Mouse (Mus musculus): ENCODE data around the gene Rnaseh2c. TPM values are rescaled to one million over a fixed set of nuclear protein-coding genes. Genes with fewer than 3 reads are reported as not detected.

The Rnaseh2c gene
- polyA plus RNA-seq, 1 experiment from 2014 or later: 137 TPM

GRCm38 (mm10) chr19:5638416-5639005 lies 36.8 kb downstream of the Rnaseh2c start:
- peak overlapping the region; percentile 79 for H3K27ac ChIP-seq (replicated peaks)
- H3K4me3 ChIP-seq: peak overlapping the region; percentile 84
- peak overlapping the region; percentile 72 for H3K4me2 ChIP-seq (replicated peaks)
- no peak for ATAC-seq (ENCODE audit: low FRiP score, low read depth)
- peaks cover 16% of the 10 kb centered on the region for H3K4me1 ChIP-seq
- 92% methylated on average over 18 of the region's 18 CpGs for WGBS
- H3K9ac ChIP-seq (replicated peaks): peak overlapping the region; percentile 84; the same call in 1 of the 2 replicates
- no peaks in the 10 kb centered on the region for H3K27me3 ChIP-seq
- no peaks in the 10 kb centered on the region for H3K9me3 ChIP-seq
- peaks cover 47% of the 10 kb centered on the region for H3K36me3 ChIP-seq

- Histone ChIP-seq H3K36me3 (peaks cover 65% of the 10 kb centered on the region), H3K9ac (replicated peaks) (no peak overlapping the region)
- 77% methylated on average over 9 of the region's 9 CpGs for WGBS
Measured at GRCm38 (mm10) chr19:5640339-5640738, 38.7 kb downstream of the Rnaseh2c start.

GRCm38 (mm10) chr19:5641021-5641420 lies 39.3 kb downstream of the Rnaseh2c start:
- no peak for ATAC-seq (ENCODE audit: low FRiP score, low read depth)
- peaks cover 16% of the 10 kb centered on the region for H3K4me1 ChIP-seq
- no peaks in the 10 kb centered on the region for H3K27me3 ChIP-seq
- H3K9me3 ChIP-seq: no peaks in the 10 kb centered on the region
- no peak overlapping the region for H3K4me2 ChIP-seq (replicated peaks)
- H3K36me3 ChIP-seq: peaks cover 72% of the 10 kb centered on the region
- 96% methylated on average over 17 of the region's 17 CpGs for WGBS
- H3K27ac ChIP-seq (replicated peaks): no peak overlapping the region
- H3K9ac ChIP-seq (replicated peaks): no peak overlapping the region
- no peak overlapping the region for H3K4me3 ChIP-seq

More at GRCm38 (mm10) chr19:5640339-5640738, 38.7 kb downstream of the Rnaseh2c start:
- H3K4me2 ChIP-seq (replicated peaks): no peak overlapping the region
- peaks cover 16% of the 10 kb centered on the region for H3K4me1 ChIP-seq
- H3K27me3 ChIP-seq: no peaks in the 10 kb centered on the region
- ATAC-seq (ENCODE audit: low FRiP score, low read depth): no peak
- no peaks in the 10 kb centered on the region for H3K9me3 ChIP-seq
- no peak overlapping the region for H3K4me3 ChIP-seq
- H3K27ac ChIP-seq (replicated peaks): no peak overlapping the region

DNA sequence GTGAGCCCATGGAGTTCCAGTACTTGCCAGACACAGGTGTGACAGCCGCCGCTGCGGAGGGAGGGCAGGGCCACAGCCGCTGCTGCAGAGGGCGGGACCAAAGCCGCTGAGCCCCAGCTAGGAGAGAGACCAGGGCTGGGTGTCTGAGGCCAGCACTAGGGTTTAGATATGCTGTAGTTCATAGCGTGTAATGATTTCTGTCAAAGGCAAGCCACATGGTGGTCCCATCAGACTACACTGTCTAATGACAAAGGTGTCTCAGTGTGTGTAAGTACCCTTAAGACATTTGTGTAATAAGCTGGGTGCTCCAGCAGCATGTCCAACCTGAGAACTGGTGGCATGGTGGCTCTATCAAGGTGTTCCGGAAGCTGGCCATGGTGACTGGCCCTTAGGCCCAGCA lies 40.0 kb downstream of the Rnaseh2c start:
- peaks cover 76% of the 10 kb centered on the region for H3K36me3 ChIP-seq
- H3K9ac ChIP-seq (replicated peaks): no peak overlapping the region
- no peaks in the 10 kb centered on the region for H3K9me3 ChIP-seq
- ATAC-seq (ENCODE audit: low FRiP score, low read depth): no peak
- no peak overlapping the region for H3K4me2 ChIP-seq (replicated peaks)
- no peak overlapping the region for H3K27ac ChIP-seq (replicated peaks)
- peaks cover 13% of the 10 kb centered on the region for H3K4me1 ChIP-seq
- 94% methylated on average over 8 of the region's 8 CpGs for WGBS
- H3K27me3 ChIP-seq: no peaks in the 10 kb centered on the region
- no peak overlapping the region for H3K4me3 ChIP-seq

DNA sequence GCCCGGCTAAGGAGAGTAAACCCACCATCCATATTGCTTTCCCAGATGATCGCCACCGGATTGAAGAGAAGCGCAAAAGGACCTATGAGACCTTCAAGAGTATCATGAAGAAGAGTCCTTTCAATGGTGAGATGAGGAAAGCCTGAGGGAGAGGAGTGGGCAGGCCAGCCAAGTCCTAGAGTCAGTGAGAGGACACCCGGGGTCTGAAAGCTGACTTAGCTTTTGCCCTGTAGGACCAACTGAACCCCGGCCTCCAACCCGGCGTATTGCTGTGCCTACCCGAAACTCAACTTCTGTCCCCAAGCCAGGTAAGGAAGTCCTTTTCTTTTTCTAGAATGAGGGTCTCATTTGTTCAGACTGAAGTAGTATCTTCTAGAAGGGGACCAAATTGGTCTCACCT lies 43.6 kb downstream of the Rnaseh2c start:
- Histone ChIP-seq H3K9ac (replicated peaks) (no peak overlapping the region), H3K4me3 (no peak overlapping the region), H3K4me1 (peaks cover 12% of the 10 kb centered on the region), H3K27ac (replicated peaks) (no peak overlapping the region), H3K4me2 (replicated peaks) (no peak overlapping the region), H3K27me3 (no peaks in the 10 kb centered on the region), H3K9me3 (no peaks in the 10 kb centered on the region), H3K36me3 (peaks cover 74% of the 10 kb centered on the region)
- 98% methylated on average over 9 of the region's 9 CpGs for WGBS
- ATAC-seq (ENCODE audit: low FRiP score, low read depth): no peak

DNA sequence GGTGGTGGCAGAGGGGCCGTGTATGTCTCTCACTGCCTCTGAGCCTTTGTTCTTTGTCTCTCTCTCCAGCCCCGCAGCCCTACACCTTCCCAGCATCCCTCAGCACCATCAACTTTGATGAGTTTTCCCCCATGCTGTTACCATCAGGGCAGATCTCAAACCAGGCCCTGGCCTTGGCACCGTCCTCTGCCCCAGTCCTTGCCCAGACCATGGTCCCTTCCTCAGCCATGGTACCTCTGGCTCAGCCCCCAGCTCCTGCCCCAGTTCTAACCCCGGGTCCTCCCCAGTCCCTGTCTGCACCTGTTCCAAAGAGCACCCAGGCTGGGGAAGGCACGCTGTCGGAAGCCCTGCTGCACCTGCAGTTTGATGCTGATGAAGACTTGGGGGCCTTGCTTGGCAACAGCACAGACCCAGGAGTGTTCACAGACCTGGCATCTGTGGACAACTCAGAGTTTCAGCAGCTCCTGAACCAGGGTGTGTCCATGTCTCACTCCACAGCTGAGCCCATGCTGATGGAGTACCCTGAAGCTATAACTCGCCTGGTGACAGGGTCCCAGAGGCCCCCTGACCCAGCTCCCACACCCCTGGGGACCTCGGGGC lies 45.2 kb downstream of the Rnaseh2c start:
- ATAC-seq (ENCODE audit: low FRiP score, low read depth): no peak
- H3K9ac ChIP-seq (replicated peaks): no peak overlapping the region
- H3K4me2 ChIP-seq (replicated peaks): no peak overlapping the region
- H3K4me1 ChIP-seq: peaks cover 12% of the 10 kb centered on the region
- H3K27me3 ChIP-seq: peaks cover 7% of the 10 kb centered on the region; the same call in 1 of the 2 replicates
- no peaks in the 10 kb centered on the region for H3K9me3 ChIP-seq
- peaks cover 63% of the 10 kb centered on the region for H3K36me3 ChIP-seq
- no peak overlapping the region for H3K4me3 ChIP-seq
- no peak overlapping the region for H3K27ac ChIP-seq (replicated peaks)
- WGBS: 91% methylated on average over 8 of the region's 8 CpGs

- 93% methylated on average over 6 of the region's 6 CpGs for WGBS
- H3K9ac ChIP-seq (replicated peaks): no peak overlapping the region
- no peak for ATAC-seq (ENCODE audit: low FRiP score, low read depth)
- peaks cover 56% of the 10 kb centered on the region for H3K36me3 ChIP-seq
- H3K27me3 ChIP-seq: peaks cover 16% of the 10 kb centered on the region
- no peak overlapping the region for H3K4me3 ChIP-seq
- peak overlapping the region; percentile 69; the same call in 1 of the 2 replicates for H3K27ac ChIP-seq (replicated peaks)
- H3K9me3 ChIP-seq: no peaks in the 10 kb centered on the region
- H3K4me2 ChIP-seq (replicated peaks): no peak overlapping the region
- H3K4me1 ChIP-seq: peaks cover 12% of the 10 kb centered on the region
Measured at GRCm38 (mm10) chr19:5647791-5648190, 46.1 kb downstream of the Rnaseh2c start.

DNA sequence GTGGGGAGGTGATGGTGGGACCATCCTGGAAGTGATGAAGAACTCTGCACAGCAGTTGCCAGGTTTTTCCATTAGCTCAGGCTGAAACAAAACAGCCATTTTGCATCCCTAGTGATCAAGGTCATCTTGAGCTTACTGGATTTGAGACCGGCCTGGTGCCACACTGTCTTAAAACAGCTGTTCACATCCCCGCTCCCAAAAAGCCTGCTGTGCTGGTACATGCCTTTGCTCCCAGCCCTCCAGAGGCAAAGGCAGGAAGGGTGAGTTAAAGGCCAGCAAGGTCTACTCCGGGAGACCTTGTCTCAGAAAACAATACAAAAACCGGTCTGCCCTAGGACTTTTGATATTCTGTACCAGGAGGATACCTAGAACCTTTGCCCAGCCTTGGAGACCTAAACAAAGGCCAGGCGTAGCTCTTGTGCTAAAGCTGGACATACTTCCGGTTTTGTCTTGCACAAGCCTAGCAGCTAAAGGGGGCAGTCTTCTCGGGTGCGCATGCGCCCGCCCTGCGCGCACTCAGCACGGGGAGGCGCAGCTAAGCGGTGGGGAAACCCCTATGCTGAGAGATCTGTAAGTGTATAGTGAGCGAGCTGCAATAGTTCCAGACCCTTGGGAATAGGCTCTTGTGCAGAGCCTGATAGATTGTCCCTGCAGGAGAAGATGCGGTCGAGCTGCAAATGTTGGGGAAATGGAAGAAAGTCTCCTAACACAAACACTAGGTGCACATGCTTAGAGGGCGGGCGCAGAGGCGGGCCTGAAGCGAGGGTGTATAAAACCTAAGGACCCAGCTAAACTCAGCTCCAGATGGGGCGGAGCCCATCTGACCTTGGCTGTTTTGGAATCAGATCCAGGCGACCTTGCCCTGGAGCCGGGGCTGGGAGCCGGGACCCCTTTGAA lies 47.0 kb downstream of the Rnaseh2c start:
- Histone ChIP-seq H3K4me1 (peaks cover 12% of the 10 kb centered on the region), H3K27me3 (peaks cover 24% of the 10 kb centered on the region), H3K36me3 (peaks cover 49% of the 10 kb centered on the region), H3K4me2 (replicated peaks) (peak overlapping the region; percentile 61), H3K27ac (replicated peaks) (peak overlapping the region; percentile 69), H3K9ac (replicated peaks) (peak overlapping the region; percentile 48), H3K9me3 (no peaks in the 10 kb centered on the region), H3K4me3 (peak overlapping the region; percentile 26)
- 15% methylated on average over 26 of the region's 26 CpGs for WGBS
- ATAC-seq (ENCODE audit: low FRiP score, low read depth): peak; percentile 78

- Histone ChIP-seq H3K9ac (replicated peaks) (peak overlapping the region; percentile 48), H3K9me3 (no peaks in the 10 kb centered on the region), H3K4me1 (peaks cover 19% of the 10 kb centered on the region), H3K36me3 (peaks cover 42% of the 10 kb centered on the region), H3K4me2 (replicated peaks) (peak overlapping the region; percentile 61), H3K4me3 (no peak overlapping the region; the same call in 1 of the 2 replicates), H3K27ac (replicated peaks) (peak overlapping the region; percentile 69), H3K27me3 (peaks cover 31% of the 10 kb centered on the region)
- ATAC-seq (ENCODE audit: low FRiP score, low read depth): peak; percentile 9; the same call in 1 of the 2 replicates
- WGBS: 74% methylated on average over 6 of the region's 6 CpGs
Measured at GRCm38 (mm10) chr19:5649298-5649741, 47.6 kb downstream of the Rnaseh2c start.

- Histone ChIP-seq H3K27me3 (peaks cover 55% of the 10 kb centered on the region), H3K9me3 (no peaks in the 10 kb centered on the region), H3K36me3 (peaks cover 20% of the 10 kb centered on the region), H3K4me2 (replicated peaks) (no peak overlapping the region), H3K9ac (replicated peaks) (no peak overlapping the region), H3K4me3 (no peak overlapping the region), H3K27ac (replicated peaks) (no peak overlapping the region), H3K4me1 (peaks cover 28% of the 10 kb centered on the region)
- no peak for ATAC-seq (ENCODE audit: low FRiP score, low read depth)
- WGBS: 58% methylated on average over 13 of the region's 13 CpGs
Measured at GRCm38 (mm10) chr19:5651502-5652274, 50.0 kb downstream of the Rnaseh2c start.

GRCm38 (mm10) chr19:5652570-5652969 lies 50.9 kb downstream of the Rnaseh2c start:
- peaks cover 56% of the 10 kb centered on the region for H3K27me3 ChIP-seq
- ATAC-seq (ENCODE audit: low FRiP score, low read depth): no peak

More at GRCm38 (mm10) chr19:5652570-5652969, 50.9 kb downstream of the Rnaseh2c start:
- Histone ChIP-seq H3K27ac (replicated peaks) (no peak overlapping the region), H3K4me2 (replicated peaks) (no peak overlapping the region), H3K4me3 (no peak overlapping the region), H3K9me3 (no peaks in the 10 kb centered on the region), H3K9ac (replicated peaks) (no peak overlapping the region), H3K36me3 (peaks cover 11% of the 10 kb centered on the region), H3K4me1 (peaks cover 28% of the 10 kb centered on the region)
- 73% methylated on average over 6 of the region's 6 CpGs for WGBS
